Mouse (Mus musculus) limb, embryonic 12.5 days (tissue): ENCODE results near the gene Cyp4a12b. TPM values are rescaled to one million over a fixed set of nuclear protein-coding genes. Genes with fewer than 3 reads are reported as not detected.
"Not testable (repeated sequence)": the region's sequence is repeated elsewhere in the genome, so short reads cannot be mapped to it uniquely, and the experiment has no call there.

Experiments
- ATAC-seq: fragments of 200-750 bp; cut with Nextera tagmentation; 2 replicates; pipeline ENCODE4 v1.8.0; 2017; ENCODE audit warnings: low read depth, moderate TSS enrichment; ENCODE audit not compliant: insufficient number of reproducible peaks, insufficient read depth, low FRiP score, low TSS enrichment
- H3K27ac ChIP-seq: fragments of 300-500 bp; sonication (generic); 2 replicates; pipeline ENCODE4 v1.5.1; 2016; ENCODE audit warnings: mild to moderate bottlenecking, moderate library complexity
- H3K27me3 ChIP-seq: fragments of 300-500 bp; sonication (generic); 2 replicates; pipeline ENCODE4 v1.6.1; 2016; ENCODE audit warnings: mild to moderate bottlenecking, moderate library complexity
- H3K36me3 ChIP-seq: fragments of 300-500 bp; sonication (generic); 2 replicates; pipeline ENCODE4 v1.6.1; 2016; ENCODE audit warnings: mild to moderate bottlenecking, moderate library complexity
- H3K4me1 ChIP-seq: fragments of 300-500 bp; sonication (generic); replicated peaks from 2 replicates; pipeline ENCODE4 v1.6.1; 2016
- H3K4me2 ChIP-seq: fragments of 300-500 bp; sonication (generic); 2 replicates; pipeline ENCODE4 v1.6.1; 2016; ENCODE audit warnings: mild to moderate bottlenecking, moderate library complexity
- H3K4me3 ChIP-seq: fragments of 300-500 bp; sonication (generic); replicated peaks from 2 replicates; pipeline ENCODE4 v1.5.1; 2016; ENCODE audit warnings: mild to moderate bottlenecking
- H3K9ac ChIP-seq: fragments of 300-500 bp; sonication (generic); replicated peaks from 2 replicates; pipeline ENCODE4 v1.6.1; 2016; ENCODE audit warnings: mild to moderate bottlenecking, moderate library complexity
- H3K9me3 ChIP-seq: fragments of 300-500 bp; sonication (generic); 2 replicates; pipeline ENCODE4 v1.6.1; 2016; ENCODE audit warnings: mild to moderate bottlenecking, moderate library complexity
- WGBS: fragments of 180-500 bp; shearing (Covaris S2); methylation state at CpG from one replicate; pipeline ENCODE4 v1.1.7; 2016; 5-methylcytosine and 5-hydroxymethylcytosine counted together
- polyA plus RNA-seq: library from polyadenylated mRNA; unstranded; fragments of >200 nt; fragmentation: Nextera tagmentation; extraction: Ambion mirVana; gene quantifications from 2 replicates; pipeline ENCODE4 v1.2.1, GENCODE M21; 2016

The Cyp4a12b gene
- not detected in 2 replicates for polyA plus RNA-seq

DNA sequence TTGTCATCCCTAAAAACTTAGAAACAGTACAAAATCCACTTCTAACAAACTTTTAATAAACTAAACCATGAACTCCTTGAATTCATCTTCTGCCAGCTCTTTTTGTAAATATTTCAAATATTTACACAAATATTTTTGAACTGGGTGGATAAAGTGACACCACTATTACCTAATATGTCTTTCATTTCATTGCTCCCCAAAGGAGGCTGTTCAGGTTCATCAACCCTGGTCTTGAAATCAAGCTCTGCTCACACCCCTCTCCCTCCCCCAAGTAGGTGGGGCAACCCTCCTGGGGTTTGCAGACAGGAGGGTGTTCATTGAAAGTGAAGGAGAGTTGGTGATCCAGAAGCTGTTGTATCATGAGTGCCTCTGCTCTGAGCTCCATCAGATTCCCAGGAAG, at the start of gene Cyp4a12b:
Gene Cyp4a12b (plus strand): TSS at position 301 of the 400 bp plus-strand sequence.
- not testable (repeated sequence) for H3K4me1 ChIP-seq, H3K36me3 ChIP-seq, H3K9me3 ChIP-seq, H3K9ac ChIP-seq, H3K4me3 ChIP-seq, H3K27ac ChIP-seq, H3K4me2 ChIP-seq, H3K27me3 ChIP-seq, ATAC-seq

GRCm38 (mm10) chr4:115365624-115366023, 45.8 kb upstream of the Cyp4a12b start:
- H3K9ac ChIP-seq, H3K9me3 ChIP-seq, H3K27me3 ChIP-seq, H3K36me3 ChIP-seq, H3K4me3 ChIP-seq, ATAC-seq, H3K4me2 ChIP-seq, H3K27ac ChIP-seq, H3K4me1 ChIP-seq: not testable (repeated sequence)
- WGBS: 84% methylated on average over 3 of the region's 3 CpGs

DNA sequence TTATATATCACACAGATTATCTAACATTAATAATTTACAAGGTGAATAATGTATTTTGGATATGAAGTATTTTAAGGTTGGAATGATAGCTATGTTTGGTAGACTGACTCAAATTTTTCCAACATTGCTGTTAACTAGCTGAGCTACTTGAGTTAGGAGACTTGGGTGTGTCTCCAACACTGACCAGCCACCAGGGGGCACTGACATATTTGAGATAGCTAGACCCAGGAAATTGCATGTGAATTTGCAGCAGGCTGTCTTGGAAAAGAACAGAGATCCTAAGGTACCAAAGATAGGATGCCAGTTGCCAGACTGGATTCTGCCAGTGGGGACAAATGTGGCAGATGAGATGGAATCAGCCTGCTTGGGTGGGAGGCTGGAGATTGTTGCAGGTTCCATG, 43.4 kb upstream of the Cyp4a12b start:
- H3K27me3 ChIP-seq, H3K4me1 ChIP-seq, H3K4me3 ChIP-seq, H3K27ac ChIP-seq, ATAC-seq, H3K9me3 ChIP-seq, H3K4me2 ChIP-seq, H3K36me3 ChIP-seq, H3K9ac ChIP-seq: not testable (repeated sequence)

- H3K4me3 ChIP-seq, H3K9me3 ChIP-seq, H3K27ac ChIP-seq, H3K4me1 ChIP-seq, ATAC-seq, H3K27me3 ChIP-seq, H3K36me3 ChIP-seq, H3K9ac ChIP-seq, H3K4me2 ChIP-seq: not testable (repeated sequence)
- 89% methylated on average over 2 of the region's 2 CpGs for WGBS
These were observed 15.2 kb upstream of the Cyp4a12b start for GRCm38 (mm10) chr4:115396256-115396655.

DNA sequence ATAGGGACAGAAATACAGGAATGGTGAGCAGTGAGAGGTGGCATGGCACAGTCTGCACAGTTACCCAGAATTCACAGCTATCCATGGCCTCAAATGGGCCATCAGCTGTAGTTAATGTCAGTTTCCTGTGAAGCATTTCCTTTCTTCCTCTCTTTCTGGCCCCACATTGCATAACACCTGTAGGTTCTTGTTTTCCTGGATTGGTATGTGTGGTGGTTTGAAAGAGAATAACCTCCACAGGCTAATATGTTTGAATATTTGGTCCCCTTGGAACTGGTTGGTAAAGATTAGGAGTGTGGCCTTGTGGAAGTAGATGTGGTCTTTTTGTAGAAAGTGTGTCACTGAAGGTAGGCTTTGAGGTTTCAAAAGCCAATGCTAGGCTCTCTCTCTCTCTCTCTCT, 14.5 kb upstream of the Cyp4a12b start:
- not testable (repeated sequence) for H3K27ac ChIP-seq, H3K4me2 ChIP-seq

GRCm38 (mm10) chr4:115450577-115451137, 39.2 kb downstream of the Cyp4a12b start:
- 70% methylated on average over 3 of the region's 3 CpGs for WGBS
- ATAC-seq: no peak
- Histone ChIP-seq H3K27me3 (no peaks in the 10 kb centered on the region), H3K4me3 (no peak overlapping the region), H3K4me2 (no peak overlapping the region), H3K36me3 (no peaks in the 10 kb centered on the region), H3K9ac (no peak overlapping the region), H3K4me1 (no peaks in the 10 kb centered on the region), H3K27ac (no peak overlapping the region), H3K9me3 (no peaks in the 10 kb centered on the region)

More for the DNA sequence above, 14.5 kb upstream of the Cyp4a12b start:
- not testable (repeated sequence) for H3K27me3 ChIP-seq, H3K36me3 ChIP-seq, H3K4me3 ChIP-seq, H3K9ac ChIP-seq, ATAC-seq, H3K4me1 ChIP-seq, H3K9me3 ChIP-seq

- Histone ChIP-seq H3K9me3 (no peaks in the 10 kb centered on the region), H3K4me1 (no peaks in the 10 kb centered on the region)
These were observed 40.9 kb downstream of the Cyp4a12b start, which contains the start of gene Cyp4a30b for GRCm38 (mm10) chr4:115452304-115452703. TSS of gene Cyp4a30b (plus strand) at chr4:115452604.

DNA sequence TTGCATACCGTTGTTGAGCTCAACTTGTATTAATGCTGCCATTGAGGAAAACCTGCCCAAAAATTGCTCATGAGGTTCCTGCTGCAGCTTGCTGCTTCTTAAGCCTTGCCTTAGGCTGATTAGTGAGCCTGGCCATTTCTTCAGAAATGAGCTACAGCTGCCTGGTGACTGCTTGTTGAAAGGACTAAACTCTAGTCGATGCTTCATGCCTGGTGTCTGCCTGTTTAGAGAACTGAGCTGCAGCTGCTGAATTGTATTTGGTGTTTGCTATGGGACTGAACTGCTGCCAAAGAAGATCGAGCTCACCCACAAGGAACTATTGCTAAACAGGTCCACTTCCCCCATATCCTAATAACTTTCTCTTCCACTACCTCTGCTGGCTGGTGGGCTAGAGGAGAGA, 62.2 kb downstream of the Cyp4a12b start:
- H3K4me1 ChIP-seq, H3K4me3 ChIP-seq, H3K27me3 ChIP-seq, H3K27ac ChIP-seq, H3K9me3 ChIP-seq, H3K9ac ChIP-seq, H3K4me2 ChIP-seq, H3K36me3 ChIP-seq, ATAC-seq: not testable (repeated sequence)
- 77% methylated on average over 3 of the region's 3 CpGs for WGBS

More at GRCm38 (mm10) chr4:115452304-115452703, 40.9 kb downstream of the Cyp4a12b start, which contains the start of gene Cyp4a30b:
- Histone ChIP-seq H3K9ac (no peak within 1 kb of the TSS), H3K4me3 (no peak within 1 kb of the TSS), H3K4me2 (no peak within 1 kb of the TSS), H3K27me3 (no peaks in the 10 kb centered on the region), H3K27ac (no peak within 1 kb of the TSS), H3K36me3 (no peaks in the 10 kb centered on the region)
- 77% methylated on average over 3 of the region's 3 CpGs for WGBS
- ATAC-seq: no peak

- ATAC-seq: not testable (repeated sequence)
These were observed 64.6 kb downstream of the Cyp4a12b start for GRCm38 (mm10) chr4:115476051-115476450.

GRCm38 (mm10) chr4:115481006-115481652, 69.7 kb downstream of the Cyp4a12b start:
- Histone ChIP-seq H3K9me3 (no peaks in the 10 kb centered on the region), H3K9ac (no peak overlapping the region), H3K27ac (no peak overlapping the region), H3K27me3 (no peaks in the 10 kb centered on the region), H3K4me1 (no peaks in the 10 kb centered on the region), H3K4me3 (no peak overlapping the region), H3K36me3 (no peaks in the 10 kb centered on the region), H3K4me2 (no peak overlapping the region)
- no peak for ATAC-seq
- WGBS: 76% methylated on average over 6 of the region's 6 CpGs

More at GRCm38 (mm10) chr4:115476051-115476450, 64.6 kb downstream of the Cyp4a12b start:
- not testable (repeated sequence) for H3K27me3 ChIP-seq, H3K36me3 ChIP-seq, H3K4me2 ChIP-seq, H3K9me3 ChIP-seq, H3K9ac ChIP-seq, H3K4me1 ChIP-seq, H3K27ac ChIP-seq, H3K4me3 ChIP-seq
